7 mouse cellular contexts compared by ENCODE assay signal in the genomic region with DNA sequence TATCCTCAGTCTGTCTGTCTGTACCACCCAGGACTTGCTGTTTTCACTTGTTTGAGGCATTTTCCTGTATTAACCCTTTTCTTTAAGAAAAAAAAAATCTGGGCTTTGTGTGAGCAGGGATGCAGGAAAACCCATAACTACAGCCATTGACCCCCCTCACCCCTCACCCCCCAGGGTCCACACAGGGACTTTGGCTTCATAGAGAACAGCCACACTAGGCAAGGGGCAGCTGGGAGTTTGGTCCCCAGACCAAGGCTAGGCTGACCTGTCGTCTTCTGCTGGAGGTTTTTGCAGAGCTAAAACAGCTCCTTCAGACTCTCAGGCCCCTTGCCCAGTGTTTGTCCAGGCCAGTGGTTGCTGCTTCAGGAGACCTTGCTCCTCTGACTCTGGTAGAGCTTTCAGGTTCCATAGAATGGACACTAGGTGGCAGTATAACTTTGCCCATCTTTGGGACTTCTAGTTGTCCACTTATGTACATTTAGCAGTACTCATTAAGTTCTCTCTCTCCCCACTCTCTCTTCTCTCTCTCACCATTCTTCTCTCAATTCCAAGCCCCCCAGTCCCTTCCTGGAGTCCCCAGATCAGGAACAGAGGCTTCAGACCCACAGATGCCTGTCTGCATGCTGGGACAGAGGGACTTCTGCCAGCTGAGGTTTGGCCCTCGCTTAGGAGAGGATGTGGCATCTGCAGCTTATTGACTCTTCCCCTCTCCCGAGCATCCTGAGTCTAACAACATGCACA. TPM values are rescaled to one million over a fixed set of nuclear protein-coding genes. Genes with fewer than 3 reads are reported as not detected.
DNase-seq lines count a peak whose midpoint lies in the region; ATAC-seq lines count a peak whose summit lies in the region.

No protein-coding gene starts in this region.

- no peaks in the 10 kb centered on the region for H3K27me3 ChIP-seq in forebrain, embryonic 14.5 days (replicated peaks; ENCODE audit: control insufficient read depth, insufficient read depth, low read length)
- no peaks in the 10 kb centered on the region for H3K27me3 ChIP-seq in kidney, embryonic 14.5 days (ENCODE audit: control insufficient read depth, insufficient read depth, low read length)
- H3K27me3 ChIP-seq in stomach, embryonic 14.5 days (ENCODE audit: control insufficient read depth, insufficient read depth, low read length) = no peaks in the 10 kb centered on the region

- no peak overlapping the region for H3K4me3 ChIP-seq in forebrain, embryonic 14.5 days (ENCODE audit: low read depth, low read length)
- no peak overlapping the region for H3K4me3 ChIP-seq in kidney, embryonic 14.5 days (ENCODE audit: low read length)
- no peak overlapping the region for H3K4me3 ChIP-seq in stomach, embryonic 14.5 days (ENCODE audit: low read depth, low read length)

- 61% methylated on average over 3 of the region's 3 CpGs for WGBS in forebrain, embryonic 14.5 days
- WGBS in kidney, embryonic 14.5 days = 77% methylated on average over 3 of the region's 3 CpGs
- WGBS in stomach, embryonic 14.5 days = 69% methylated on average over 3 of the region's 3 CpGs

- no peaks in the 10 kb centered on the region for H3K9me3 ChIP-seq in forebrain, embryonic 14.5 days (replicated peaks; ENCODE audit: control insufficient read depth, low read length)
- no peaks in the 10 kb centered on the region for H3K9me3 ChIP-seq in kidney, embryonic 14.5 days (ENCODE audit: control insufficient read depth, low read length)
- H3K9me3 ChIP-seq in stomach, embryonic 14.5 days (ENCODE audit: control insufficient read depth, low read depth, low read length) = no peaks in the 10 kb centered on the region

- no peak overlapping the region for H3K4me2 ChIP-seq in forebrain, embryonic 14.5 days (ENCODE audit: low read length)
- no peak overlapping the region for H3K4me2 ChIP-seq in kidney, embryonic 14.5 days (replicated peaks; ENCODE audit: low read depth, low read length)
- no peak overlapping the region for H3K4me2 ChIP-seq in stomach, embryonic 14.5 days (replicated peaks; ENCODE audit: low read depth, low read length)

- DNase-seq in 3134 (ENCODE audit: extremely low read depth, insufficient read length, low spot score) = peak; percentile 50
- peak; percentile 54 for DNase-seq in A20 (ENCODE audit: low read depth, low spot score)
- peak; percentile 52 to 55 for DNase-seq in cerebellum, adult 18-20 months
- DNase-seq in forebrain, embryonic 14.5 days (ENCODE audit: low spot score) = peak; percentile 92
- DNase-seq in lung, postnatal 10 days = peak; percentile 68

- peak; percentile 74; the same call in 1 of the 2 replicates for ATAC-seq in forebrain, embryonic 14.5 days
- peak; percentile 55; the same call in 1 of the 2 replicates for ATAC-seq in kidney, embryonic 14.5 days (ENCODE audit: low FRiP score, low TSS enrichment)
- peak; percentile 29; the same call in 1 of the 2 replicates for ATAC-seq in stomach, embryonic 14.5 days (ENCODE audit: insufficient number of reproducible peaks, insufficient read depth, low FRiP score, low read depth)

- no peaks in the 10 kb centered on the region for H3K4me1 ChIP-seq in forebrain, embryonic 14.5 days (ENCODE audit: control insufficient read depth, insufficient read depth, low read length)
- no peaks in the 10 kb centered on the region for H3K4me1 ChIP-seq in kidney, embryonic 14.5 days (ENCODE audit: control insufficient read depth, insufficient read depth, low read length)
- H3K4me1 ChIP-seq in stomach, embryonic 14.5 days (ENCODE audit: control insufficient read depth, insufficient read depth, low read length) = peaks cover 7% of the 10 kb centered on the region; the same call in 1 of the 2 replicates

- no peak overlapping the region for H3K9ac ChIP-seq in forebrain, embryonic 14.5 days (ENCODE audit: low read length)
- H3K9ac ChIP-seq in kidney, embryonic 14.5 days (ENCODE audit: low read depth, low read length) = no peak overlapping the region
- H3K9ac ChIP-seq in stomach, embryonic 14.5 days (replicated peaks; ENCODE audit: low read depth, low read length) = no peak overlapping the region

- no peak overlapping the region for H3K27ac ChIP-seq in forebrain, embryonic 14.5 days (ENCODE audit: low read depth, low read length)
- no peak overlapping the region for H3K27ac ChIP-seq in kidney, embryonic 14.5 days (ENCODE audit: low read depth, low read length)
- H3K27ac ChIP-seq in stomach, embryonic 14.5 days (ENCODE audit: low read length) = no peak overlapping the region

- H3K36me3 ChIP-seq in forebrain, embryonic 14.5 days (ENCODE audit: control insufficient read depth, insufficient read depth, low read length) = peaks cover 7% of the 10 kb centered on the region; the same call in 1 of the 2 replicates
- peaks cover 3% of the 10 kb centered on the region; the same call in 1 of the 2 replicates for H3K36me3 ChIP-seq in kidney, embryonic 14.5 days (ENCODE audit: control insufficient read depth, insufficient read depth, low read length)
- no peaks in the 10 kb centered on the region; the same call in 1 of the 2 replicates for H3K36me3 ChIP-seq in stomach, embryonic 14.5 days (ENCODE audit: control insufficient read depth, insufficient read depth, low read length)

RNA-seq across cellular contexts. Expression of a gene that starts 29.5 kb away (rescaled TPM):
- polyA plus RNA-seq in forebrain, embryonic 14.5 days (2014; fragmentation: Nextera tagmentation; extraction: Ambion mirVana) = 15.8 and 18.6 TPM in 2 replicates
- 10.5 and 17.7 TPM in 2 replicates for polyA plus RNA-seq in kidney, embryonic 14.5 days (2014; fragmentation: Nextera tagmentation; extraction: Ambion mirVana)
- polyA plus RNA-seq in stomach, embryonic 14.5 days (2014; fragmentation: Nextera tagmentation; extraction: Ambion mirVana) = 14.1 and 18.0 TPM in 2 replicates

RNA-seq across cellular contexts. Expression of a gene that starts 57.9 kb away (rescaled TPM):
- polyA plus RNA-seq in forebrain, embryonic 14.5 days (2014; fragmentation: Nextera tagmentation; extraction: Ambion mirVana) = 0.21 TPM in 1 of 2 replicates, not detected in the other
- 3.6 and 4.0 TPM in 2 replicates for polyA plus RNA-seq in kidney, embryonic 14.5 days (2014; fragmentation: Nextera tagmentation; extraction: Ambion mirVana)
- 0.62 and 0.63 TPM in 2 replicates for polyA plus RNA-seq in stomach, embryonic 14.5 days (2014; fragmentation: Nextera tagmentation; extraction: Ambion mirVana)
